Mouse (Mus musculus) E14TG2a.4 (cell line): ENCODE measurements at regions not wholly inside any gene's neighbourhood (a gene's known extent, or its start where the extent isn't known, plus 50 kb on each side); places are given as distances from the start of the nearest gene placed in this dataset.

Experiments
- H3K27me3 ChIP-seq: 2 replicates; pipeline ENCODE4 v1.6.1; 2014; ENCODE audit warnings: low read length, control low read depth; ENCODE audit not compliant: insufficient read depth
- H3K36me3 ChIP-seq: 2 replicates; pipeline ENCODE4 v1.6.1; 2014; ENCODE audit warnings: low read length, control low read depth; ENCODE audit not compliant: insufficient read depth
- H3K4me1 ChIP-seq: replicated peaks from 2 replicates; pipeline ENCODE4 v1.6.1; 2014; ENCODE audit warnings: low read depth, low read length, control low read depth
- H3K4me3 ChIP-seq: replicated peaks from 2 replicates; pipeline ENCODE4 v1.5.1; 2014; ENCODE audit warnings: mild to moderate bottlenecking, low read length
- H3K9me3 ChIP-seq: 2 replicates; pipeline ENCODE4 v1.6.1; 2014; ENCODE audit warnings: low read length, control low read depth
- CTCF ChIP-seq: conservative IDR thresholded peaks from 2 replicates; pipeline ENCODE4 v1.5.1; 2014; ENCODE audit warnings: low read length
- NANOG ChIP-seq: IDR thresholded peaks from 2 replicates; pipeline ENCODE4 v1.6.1; 2014; ENCODE audit warnings: borderline replicate concordance, low read length, mixed read lengths
- POU5F1 ChIP-seq: IDR thresholded peaks from 2 replicates; pipeline ENCODE4 v1.6.1; 2014; ENCODE audit warnings: low read length, borderline replicate concordance

DNA sequence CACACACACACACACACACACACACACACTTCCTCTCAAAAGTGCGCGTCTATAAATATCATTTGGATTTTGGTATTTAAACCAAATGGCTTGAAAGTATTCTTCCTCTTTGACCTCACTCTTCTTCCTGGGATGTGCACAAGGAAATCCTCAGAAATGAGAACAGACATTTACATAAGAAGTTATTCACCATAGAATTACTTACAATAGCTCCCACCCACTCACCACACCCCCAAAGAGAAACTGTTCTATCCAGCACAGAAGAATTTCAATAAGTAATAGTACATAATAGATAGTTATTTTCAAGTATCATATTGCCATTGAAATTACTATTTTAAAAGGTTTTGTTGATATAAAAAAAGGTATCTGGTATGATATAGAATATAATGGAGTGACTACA lies 140.1 kb upstream of the 4933402D24Rik start:
- Histone ChIP-seq H3K27me3 (no peaks in the 10 kb centered on the region), H3K36me3 (no peaks in the 10 kb centered on the region), H3K4me3 (no peak overlapping the region), H3K4me1 (no peaks in the 10 kb centered on the region), H3K9me3 (no peaks in the 10 kb centered on the region)
- TF ChIP-seq CTCF (no peak), POU5F1 (no peak), NANOG (no peak)

DNA sequence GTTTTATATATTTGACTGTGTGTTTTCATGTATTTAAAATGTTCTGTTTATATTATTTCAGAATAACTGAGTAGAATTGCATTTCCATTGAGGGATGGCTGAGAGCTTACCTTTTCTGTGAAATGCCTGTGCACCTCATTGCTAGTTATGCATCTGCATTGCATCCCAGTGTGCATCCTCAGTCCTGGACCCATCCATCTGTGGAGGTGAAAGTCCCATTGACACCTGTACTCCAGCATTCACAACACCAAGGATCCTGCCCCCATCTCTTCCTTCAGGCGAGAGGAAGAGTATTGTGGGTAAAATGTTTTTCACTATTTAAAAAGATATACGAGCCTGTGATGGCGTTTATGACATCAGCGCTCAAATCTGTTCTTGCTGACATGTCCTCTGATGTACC lies 134.6 kb upstream of the 4933402D24Rik start:
- H3K27me3 ChIP-seq: no peaks in the 10 kb centered on the region
- no peak for TF ChIP-seq CTCF
- no peak for TF ChIP-seq NANOG
- TF ChIP-seq POU5F1: no peak

GRCm38 (mm10) chr1:63903201-63903600 lies 134.1 kb upstream of the 4933402D24Rik start:
- no peak overlapping the region for H3K4me3 ChIP-seq
- no peak for TF ChIP-seq POU5F1
- no peak for TF ChIP-seq CTCF
- TF ChIP-seq NANOG: no peak
- H3K9me3 ChIP-seq: no peaks in the 10 kb centered on the region
- no peaks in the 10 kb centered on the region for H3K27me3 ChIP-seq
- H3K36me3 ChIP-seq: no peaks in the 10 kb centered on the region
- no peaks in the 10 kb centered on the region for H3K4me1 ChIP-seq

More for the DNA sequence above, 134.6 kb upstream of the 4933402D24Rik start:
- no peaks in the 10 kb centered on the region for H3K9me3 ChIP-seq
- H3K4me1 ChIP-seq: no peaks in the 10 kb centered on the region
- no peaks in the 10 kb centered on the region for H3K36me3 ChIP-seq
- no peak overlapping the region for H3K4me3 ChIP-seq

DNA sequence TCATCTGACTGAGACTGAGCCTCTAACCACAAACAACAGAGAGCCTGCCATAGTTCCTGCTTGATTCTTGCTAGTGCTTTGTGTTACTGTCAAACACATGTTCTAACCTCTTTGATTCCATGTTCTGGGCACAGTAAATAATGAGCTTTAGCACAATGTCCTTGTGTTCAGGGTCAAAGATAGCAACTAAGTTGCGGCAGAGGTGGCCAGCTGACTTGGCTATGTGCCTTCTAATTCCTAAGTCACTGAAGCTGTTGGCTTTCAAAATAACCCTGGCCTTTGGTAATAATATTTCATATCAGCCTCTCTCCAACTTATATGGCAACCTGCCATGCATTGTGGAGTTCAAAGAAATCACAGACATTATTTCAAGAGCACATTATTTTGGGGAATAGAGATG lies 133.3 kb upstream of the 4933402D24Rik start:
- Histone ChIP-seq H3K4me1 (no peaks in the 10 kb centered on the region), H3K4me3 (no peak overlapping the region), H3K27me3 (no peaks in the 10 kb centered on the region), H3K9me3 (no peaks in the 10 kb centered on the region), H3K36me3 (no peaks in the 10 kb centered on the region)
- TF ChIP-seq NANOG: no peak
- TF ChIP-seq POU5F1: no peak
- no peak for TF ChIP-seq CTCF

DNA sequence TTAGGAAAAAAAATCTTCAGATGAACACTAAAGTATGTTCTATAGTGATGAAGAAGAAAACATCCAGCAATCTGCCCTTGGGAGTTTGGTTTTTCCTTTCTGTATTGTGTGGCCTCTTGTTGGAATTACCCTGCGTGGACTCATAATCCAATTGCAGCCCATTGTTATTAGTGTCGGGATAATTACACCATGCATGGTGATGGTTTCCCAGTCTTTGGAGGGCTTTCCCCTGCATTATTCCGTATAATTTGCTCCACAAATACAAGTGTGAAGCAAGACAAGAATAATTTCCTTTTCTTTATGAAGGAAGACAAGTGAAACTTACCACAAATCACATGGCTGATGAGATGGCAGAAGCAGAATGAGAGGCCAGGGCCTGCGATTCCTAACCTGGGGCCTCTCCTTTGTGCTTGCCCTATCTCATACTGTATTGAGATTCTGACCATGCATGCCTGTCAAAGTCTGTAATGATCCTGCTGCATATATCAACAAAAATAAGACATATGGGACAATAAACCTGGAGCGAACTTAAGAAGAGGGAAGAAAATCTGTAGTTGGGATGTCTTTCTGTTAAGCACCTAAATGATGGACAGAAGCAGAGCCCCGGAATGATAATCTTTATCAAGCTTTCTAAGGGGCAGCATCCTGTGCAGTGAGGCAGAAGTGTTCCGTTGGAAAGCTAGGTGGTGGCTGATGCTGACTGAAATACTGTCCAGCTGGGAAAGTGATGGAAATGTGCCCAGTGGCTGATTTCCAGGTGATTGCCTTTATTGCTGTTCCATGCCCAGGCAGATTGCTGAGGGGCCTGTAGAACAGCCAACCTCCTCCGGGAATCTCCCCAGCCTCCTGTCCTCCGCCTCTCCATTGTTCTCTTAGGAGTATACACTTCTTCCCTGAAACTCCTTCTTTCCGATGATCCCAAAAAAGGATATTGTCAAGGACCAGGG lies 130.8 kb upstream of the 4933402D24Rik start:
- no peaks in the 10 kb centered on the region for H3K9me3 ChIP-seq
- no peaks in the 10 kb centered on the region for H3K27me3 ChIP-seq
- H3K4me1 ChIP-seq: no peaks in the 10 kb centered on the region
- TF ChIP-seq POU5F1: no peak
- no peak for TF ChIP-seq NANOG
- TF ChIP-seq CTCF: no peak
- H3K36me3 ChIP-seq: no peaks in the 10 kb centered on the region
- no peak overlapping the region for H3K4me3 ChIP-seq

GRCm38 (mm10) chr1:63898766-63899165 lies 129.7 kb upstream of the 4933402D24Rik start:
- no peak for TF ChIP-seq POU5F1
- TF ChIP-seq NANOG: no peak
- no peak for TF ChIP-seq CTCF
- Histone ChIP-seq H3K4me3 (no peak overlapping the region), H3K27me3 (no peaks in the 10 kb centered on the region), H3K9me3 (no peaks in the 10 kb centered on the region), H3K4me1 (no peaks in the 10 kb centered on the region), H3K36me3 (no peaks in the 10 kb centered on the region)

GRCm38 (mm10) chr1:63897556-63897955 lies 128.5 kb upstream of the 4933402D24Rik start:
- Histone ChIP-seq H3K36me3 (no peaks in the 10 kb centered on the region), H3K4me1 (no peaks in the 10 kb centered on the region), H3K9me3 (peaks cover 4% of the 10 kb centered on the region; the same call in 1 of the 2 replicates), H3K4me3 (no peak overlapping the region), H3K27me3 (no peaks in the 10 kb centered on the region)
- TF ChIP-seq POU5F1 (no peak), CTCF (no peak), NANOG (no peak)

- TF ChIP-seq CTCF (no peak), POU5F1 (no peak), NANOG (no peak)
- H3K9me3 ChIP-seq: no peaks in the 10 kb centered on the region
- H3K27me3 ChIP-seq: no peaks in the 10 kb centered on the region
- H3K36me3 ChIP-seq: no peaks in the 10 kb centered on the region
- no peaks in the 10 kb centered on the region for H3K4me1 ChIP-seq
- H3K4me3 ChIP-seq: no peak overlapping the region
These were observed 110.5 kb upstream of the 4933402D24Rik start for GRCm38 (mm10) chr1:63879570-63879969.
